Mouse (Mus musculus): ENCODE measurements around the gene Pias4.

- TF ChIP-seq CTCF (IDR thresholded peaks at IDR 0.05; ENCODE audit: low read depth, low read length) (no peak), POLR2A (IDR thresholded peaks at IDR 0.05; ENCODE audit: insufficient read depth, low read length) (no peak)
Measured at GRCm38 (mm10) chr10:81180946-81181345, 13.2 kb upstream of the Pias4 start.
